17 mouse cellular contexts compared by ENCODE assay signal in genomic region chr15:95907909-95908308, GRCm38 (mm10).
DNase-seq lines count a peak whose midpoint lies in the region; ATAC-seq and TF ChIP-seq lines count a peak whose summit lies in the region.
"Had no signal": no experiment of that assay in that cellular context is flagged by ENCODE, and none has a peak within 500 bp of the region (broad histone marks: within the 10 kb centered on the region; RNA-seq: fewer than 3 reads in every experiment).

No protein-coding gene starts in this region.

- peaks cover 10% of the 10 kb centered on the region; the same call in 1 of the 2 replicates for H3K36me3 ChIP-seq in lung, embryonic 14.5 days (ENCODE audit: insufficient read depth)
- H3K36me3 ChIP-seq in liver, embryonic 15.5 days (replicated peaks) = 0 out of 2 replicates have a peak, but pooled peaks cover 3% of the 10 kb centered on the region
- H3K36me3 ChIP-seq in hindbrain, embryonic 11.5 days (ENCODE audit: control insufficient read depth, insufficient read depth, low read length) = no peaks in the 10 kb centered on the region

- no peaks in the 10 kb centered on the region for H3K27me3 ChIP-seq in lung, embryonic 14.5 days (ENCODE audit: insufficient read depth, low read length)
- no peaks in the 10 kb centered on the region for H3K27me3 ChIP-seq in liver, embryonic 15.5 days
- no peaks in the 10 kb centered on the region for H3K27me3 ChIP-seq in hindbrain, embryonic 11.5 days (ENCODE audit: control insufficient read depth, insufficient read depth, low read length)
- H3K27me3 ChIP-seq: forebrain, embryonic 13.5 days; heart, embryonic 13.5 days; hindbrain, embryonic 13.5 days; midbrain, embryonic 13.5 days; Patski had no signal

- H3K4me1 ChIP-seq in lung, embryonic 14.5 days (ENCODE audit: insufficient read depth) = peaks cover 18% of the 10 kb centered on the region
- H3K4me1 ChIP-seq in liver, embryonic 15.5 days (replicated peaks) = peaks cover 51% of the 10 kb centered on the region
- no peaks in the 10 kb centered on the region for H3K4me1 ChIP-seq in hindbrain, embryonic 11.5 days (replicated peaks; ENCODE audit: control insufficient read depth, insufficient read depth, low read length)

- ATAC-seq in lung, embryonic 14.5 days (ENCODE audit: insufficient read depth) = no peak
- ATAC-seq in erythroid progenitor cell, adult 5-6 weeks (replicated peaks; ENCODE audit: low FRiP score, poor library complexity, severe bottlenecking) = peak; percentile 89
- ATAC-seq in liver, embryonic 15.5 days (ENCODE audit: insufficient read depth) = peak; percentile 91
- no peak for ATAC-seq in hindbrain, embryonic 11.5 days (ENCODE audit: low FRiP score)
- ATAC-seq: CD4-positive, CD25-positive, alpha-beta regulatory T cell, adult 4 months; forebrain, embryonic 13.5 days; inflammation-experienced regulatory T-cells, adult 6 months; midbrain, embryonic 13.5 days; Patski had no signal

- no peak for DNase-seq in lung, embryonic 14.5 days
- DNase-seq in lung, postnatal 36 days = no peak
- DNase-seq in hindbrain, embryonic 11.5 days (ENCODE audit: low spot score) = no peak
- DNase-seq in spleen, postnatal 36 days (ENCODE audit: low spot score in 2 of 2) = no peak
- DNase-seq in MN1 (ENCODE audit: low spot score) = no peak
- DNase-seq: spleen, adult 18-20 months; thymus, adult 18-20 months; thymus, postnatal 36 days had no signal

- peak overlapping the region; percentile 22; the same call in 1 of the 2 replicates for H3K27ac ChIP-seq in lung, embryonic 14.5 days (ENCODE audit: low read depth)
- peak overlapping the region; percentile 62 for H3K27ac ChIP-seq in liver, embryonic 15.5 days (replicated peaks)
- no peak overlapping the region for H3K27ac ChIP-seq in hindbrain, embryonic 11.5 days (ENCODE audit: low read depth, low read length)
- H3K27ac ChIP-seq: forebrain, embryonic 13.5 days; hindbrain, embryonic 13.5 days; midbrain, embryonic 13.5 days had no signal

- WGBS in lung, embryonic 14.5 days = 84% methylated on average over 1 of the region's 1 CpGs
- WGBS in liver, embryonic 15.5 days (ENCODE audit: insufficient replicate concordance) = 34% methylated on average over 1 of the region's 1 CpGs
- 96% methylated on average over 1 of the region's 1 CpGs for WGBS in hindbrain, embryonic 11.5 days

- H3K9ac ChIP-seq in lung, embryonic 14.5 days = no peak overlapping the region
- peak overlapping the region; percentile 5; the same call in 1 of the 2 replicates for H3K9ac ChIP-seq in liver, embryonic 15.5 days
- H3K9ac ChIP-seq in hindbrain, embryonic 11.5 days (ENCODE audit: low read depth, low read length) = no peak overlapping the region
- H3K9ac ChIP-seq: forebrain, embryonic 13.5 days; heart, embryonic 13.5 days; hindbrain, embryonic 13.5 days; midbrain, embryonic 13.5 days had no signal

- H3K9me3 ChIP-seq in lung, embryonic 14.5 days (ENCODE audit: low read depth, low read length) = no peaks in the 10 kb centered on the region
- no peaks in the 10 kb centered on the region for H3K9me3 ChIP-seq in liver, embryonic 15.5 days (replicated peaks)
- H3K9me3 ChIP-seq in hindbrain, embryonic 11.5 days (ENCODE audit: control insufficient read depth, low read length) = no peaks in the 10 kb centered on the region
- H3K9me3 ChIP-seq: forebrain, embryonic 13.5 days; heart, embryonic 13.5 days; hindbrain, embryonic 13.5 days; midbrain, embryonic 13.5 days had no signal

- H3K4me3 ChIP-seq in lung, embryonic 14.5 days (ENCODE audit: low read depth, low read length) = no peak overlapping the region
- no peak overlapping the region for H3K4me3 ChIP-seq in liver, embryonic 15.5 days (replicated peaks)
- no peak overlapping the region for H3K4me3 ChIP-seq in hindbrain, embryonic 11.5 days (ENCODE audit: low read depth, low read length)
- H3K4me3 ChIP-seq: forebrain, embryonic 13.5 days; heart, embryonic 13.5 days; hindbrain, embryonic 13.5 days; midbrain, embryonic 13.5 days had no signal

- no peak for TF ChIP-seq CTCF in lung, embryonic 14.5 days (IDR thresholded peaks at IDR 0.05; ENCODE audit: low read depth)

- no peak overlapping the region for H3K4me2 ChIP-seq in lung, embryonic 14.5 days
- H3K4me2 ChIP-seq in liver, embryonic 15.5 days = peak overlapping the region; percentile 55
- H3K4me2 ChIP-seq in hindbrain, embryonic 11.5 days (replicated peaks; ENCODE audit: low read depth, low read length) = no peak overlapping the region
- H3K4me2 ChIP-seq: forebrain, embryonic 13.5 days; heart, embryonic 13.5 days; hindbrain, embryonic 13.5 days; midbrain, embryonic 13.5 days had no signal

Comparison
In these comparisons a context has a peak if more than half of its experiments do, and no peak if none do; other contexts are left out.
1. ATAC-seq: peak in erythroid progenitor cell, adult 5-6 weeks (single experiment) and liver, embryonic 15.5 days (single experiment); none in lung, embryonic 14.5 days (single experiment) and hindbrain, embryonic 11.5 days (single experiment).